Mouse (Mus musculus) urinary bladder, postnatal 10 days (tissue): ENCODE measurements around the gene Erh.

Source experiments
- DNase-seq: peaks from one replicate; pipeline ENCODE4 v3.0.0; 2022; ENCODE audit warnings: low spot score

The Erh gene

DNA sequence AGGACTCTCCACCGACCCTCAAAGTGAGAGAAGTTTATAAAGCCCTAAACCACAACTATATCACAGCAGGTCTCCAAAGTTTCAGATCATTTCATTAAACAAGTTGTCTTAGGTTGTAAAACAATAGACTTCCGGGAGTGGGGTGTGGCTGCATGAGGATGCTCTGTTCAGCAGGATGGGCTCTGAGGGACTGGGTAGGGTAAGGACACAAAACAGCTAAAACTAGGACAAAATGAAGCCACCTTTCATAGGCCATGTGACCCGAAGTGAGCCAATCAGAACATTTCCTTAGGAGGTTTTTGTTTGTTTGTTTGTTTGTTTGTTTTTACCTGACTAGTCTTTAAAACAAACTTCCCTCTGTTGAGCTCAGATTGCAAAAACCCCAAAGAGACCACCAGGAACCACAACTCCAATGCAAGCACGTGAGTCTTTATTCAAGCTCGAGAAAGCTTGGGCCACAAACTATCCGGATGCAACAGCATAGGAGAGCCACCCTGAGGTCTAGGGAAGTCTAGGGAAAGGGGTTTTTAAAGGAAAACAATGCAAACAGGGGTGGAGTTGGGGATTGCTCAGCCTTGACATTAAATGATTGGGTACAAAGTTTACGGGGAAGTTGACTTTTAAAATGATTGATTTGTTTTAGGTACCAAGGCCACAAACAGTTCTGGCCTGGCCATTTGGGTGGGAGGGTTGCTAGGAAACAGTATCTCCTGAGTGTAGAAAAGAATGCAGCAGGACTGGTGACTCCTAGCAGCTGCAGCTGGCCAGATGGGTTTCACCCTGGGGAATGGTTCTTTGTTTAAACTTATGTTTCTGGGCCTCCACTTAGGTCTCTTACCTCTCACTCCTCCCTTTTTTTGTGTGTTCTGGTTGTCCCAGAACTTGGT, 28.5 kb downstream of the Erh start:
- no peak for DNase-seq

GRCm38 (mm10) chr12:80612113-80612791, 31.9 kb downstream of the Erh start:
- no peak for DNase-seq

GRCm38 (mm10) chr12:80609928-80610327, 34.2 kb downstream of the Erh start:
- DNase-seq = no peak

GRCm38 (mm10) chr12:80608576-80608975, 35.6 kb downstream of the Erh start:
- DNase-seq = no peak

DNA sequence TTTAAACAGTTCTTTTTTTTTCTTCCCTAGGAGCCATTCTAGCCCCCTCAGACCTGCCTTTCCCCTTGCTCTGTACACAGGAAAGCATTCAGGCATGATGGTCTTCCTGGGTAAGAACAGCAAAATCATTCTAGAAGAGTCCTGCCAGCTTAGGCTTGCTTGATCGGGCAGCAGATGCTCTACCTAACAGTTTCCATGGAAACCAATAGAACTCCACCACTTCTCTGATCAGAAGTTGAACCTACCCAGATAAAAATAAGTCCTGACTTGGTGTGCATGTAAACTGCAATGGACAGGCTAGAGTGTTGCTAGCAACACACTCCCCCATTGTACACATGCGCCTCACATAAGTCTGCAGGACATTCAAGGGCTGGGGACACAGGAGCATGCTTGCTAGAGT, 39.9 kb downstream of the Erh start:
- no peak for DNase-seq

DNA sequence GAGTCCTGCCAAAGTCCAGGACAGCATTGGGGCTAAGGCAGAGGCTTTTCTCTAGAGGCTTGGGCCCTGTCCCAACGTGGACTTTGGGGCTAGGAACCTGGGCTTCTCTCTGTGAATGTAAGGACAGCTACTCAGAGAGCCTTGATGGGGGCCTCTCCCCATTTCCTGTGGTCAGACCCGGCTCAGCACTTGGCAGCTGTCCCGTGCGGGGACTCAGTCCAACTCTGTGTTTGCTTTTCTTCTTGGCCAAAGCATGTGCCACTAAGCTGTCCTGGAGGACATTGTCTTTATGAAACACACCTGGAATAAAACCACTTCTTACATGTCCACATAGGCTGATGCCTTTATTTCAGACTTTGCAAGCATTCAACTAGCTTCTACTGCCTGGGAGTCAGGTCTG, 40.6 kb downstream of the Erh start:
- DNase-seq = no peak

DNA sequence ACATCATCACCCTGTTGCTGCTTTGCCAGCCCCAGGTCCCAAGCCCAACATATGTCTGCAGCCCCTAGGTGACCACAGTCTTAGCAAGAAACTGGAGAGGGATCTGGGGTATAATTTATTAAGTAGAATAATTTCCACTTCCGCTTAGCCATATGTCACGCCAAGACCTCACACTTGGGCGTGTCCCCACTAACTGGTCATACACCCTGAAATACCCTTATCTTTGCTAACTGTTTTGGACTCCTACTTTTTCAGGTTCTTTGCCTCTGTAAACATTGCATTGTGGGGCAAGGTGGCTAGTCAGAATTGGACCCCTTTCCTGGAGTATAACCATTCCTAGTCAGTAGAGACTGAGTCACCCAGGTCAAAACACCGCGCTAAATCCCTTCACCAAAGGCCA, 41.7 kb downstream of the Erh start:
- no peak for DNase-seq

DNA sequence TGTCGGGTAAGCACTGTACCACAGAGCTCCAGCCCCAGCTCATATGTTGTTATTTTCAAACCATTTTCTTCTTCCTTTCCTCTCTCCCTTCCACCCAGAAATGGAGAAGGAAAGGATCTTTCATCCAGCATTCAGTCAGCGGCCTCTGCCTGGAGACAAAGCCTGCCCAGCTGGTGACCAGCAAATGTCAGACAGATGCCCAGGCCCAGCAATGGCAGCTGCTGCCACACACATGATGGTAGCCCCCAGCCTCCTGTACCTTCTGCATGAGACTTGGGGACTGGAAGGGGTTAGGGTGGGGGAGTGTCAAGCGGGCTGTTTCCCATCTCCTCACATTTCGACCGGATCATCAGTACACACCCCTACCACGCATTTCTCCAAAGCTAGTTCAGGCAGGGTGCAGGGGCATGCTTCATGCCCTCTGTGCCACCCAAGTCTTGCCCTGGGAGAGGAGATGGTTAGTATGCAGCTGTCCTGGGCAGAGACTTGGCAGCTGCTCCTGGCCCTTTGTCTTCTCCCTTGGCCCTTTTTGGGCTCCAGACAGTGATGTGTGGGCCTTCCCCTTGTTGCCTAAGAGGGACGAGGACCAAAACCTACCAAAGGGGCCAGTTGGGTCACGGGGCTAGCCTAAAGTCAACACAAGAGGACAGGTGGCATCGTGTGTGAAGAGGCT, 42.4 kb downstream of the Erh start:
- no peak for DNase-seq

DNA sequence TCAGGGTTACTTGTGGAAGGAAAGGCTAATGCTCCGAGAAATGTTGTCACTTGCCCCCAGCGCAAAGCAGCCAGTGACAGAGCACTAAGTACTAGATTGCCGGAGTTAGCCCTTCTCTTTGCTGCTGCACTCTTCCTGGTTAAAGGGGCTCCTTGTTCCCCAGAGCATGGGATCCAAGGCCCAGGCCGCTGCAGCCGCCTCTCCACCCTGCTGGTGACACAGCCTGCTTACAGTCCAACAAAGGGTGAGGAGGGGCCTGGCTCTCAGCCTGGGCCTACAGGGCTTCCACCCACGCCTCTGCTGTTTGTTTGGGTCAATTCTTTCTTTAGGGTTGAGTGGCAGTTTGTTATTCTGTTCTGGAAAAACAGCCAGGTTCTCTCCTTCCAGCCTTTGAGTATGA, 45.4 kb downstream of the Erh start:
- DNase-seq = no peak

DNA sequence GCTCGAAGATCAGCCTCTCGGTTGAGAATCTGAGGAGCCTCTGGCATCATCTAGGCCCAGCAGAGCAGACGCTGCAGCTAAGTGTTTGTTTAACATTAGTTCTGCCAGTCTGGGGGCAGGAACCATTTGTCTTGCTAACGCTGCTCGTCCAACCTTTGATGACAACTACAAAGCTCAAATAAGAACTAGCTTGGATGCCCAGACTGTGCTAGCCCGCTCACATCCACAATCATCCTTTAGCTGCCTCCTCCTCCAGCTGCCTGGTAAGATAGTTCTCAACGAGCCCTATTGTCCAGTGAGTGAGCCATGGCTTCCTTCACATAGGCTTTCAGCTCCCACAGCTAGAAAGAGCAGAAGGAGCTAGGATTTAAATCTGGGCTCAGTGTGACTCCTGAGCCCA, 45.9 kb downstream of the Erh start:
- DNase-seq = no peak

- no peak for DNase-seq
These were observed 48.2 kb downstream of the Erh start for GRCm38 (mm10) chr12:80595968-80596367.

DNA sequence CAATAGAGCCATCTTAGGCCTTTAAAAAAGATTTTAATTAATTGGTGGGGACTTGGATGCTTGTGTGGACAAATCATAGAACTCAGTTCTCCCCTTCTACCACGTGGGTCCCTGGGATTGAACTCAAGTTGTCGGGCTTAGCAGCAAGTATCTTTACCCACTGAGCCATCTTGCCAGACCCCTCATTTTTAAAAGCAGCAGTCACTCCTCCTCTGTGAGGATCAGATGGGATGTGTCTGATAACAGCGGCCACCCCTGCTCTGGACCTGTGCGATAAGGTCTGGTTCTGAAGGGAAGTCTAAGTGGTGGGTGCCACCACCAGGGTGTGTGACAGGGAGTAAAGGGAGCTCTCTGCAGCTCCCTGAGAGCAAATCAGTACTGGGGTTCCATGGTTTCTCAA, 48.6 kb downstream of the Erh start:
- DNase-seq = no peak

DNA sequence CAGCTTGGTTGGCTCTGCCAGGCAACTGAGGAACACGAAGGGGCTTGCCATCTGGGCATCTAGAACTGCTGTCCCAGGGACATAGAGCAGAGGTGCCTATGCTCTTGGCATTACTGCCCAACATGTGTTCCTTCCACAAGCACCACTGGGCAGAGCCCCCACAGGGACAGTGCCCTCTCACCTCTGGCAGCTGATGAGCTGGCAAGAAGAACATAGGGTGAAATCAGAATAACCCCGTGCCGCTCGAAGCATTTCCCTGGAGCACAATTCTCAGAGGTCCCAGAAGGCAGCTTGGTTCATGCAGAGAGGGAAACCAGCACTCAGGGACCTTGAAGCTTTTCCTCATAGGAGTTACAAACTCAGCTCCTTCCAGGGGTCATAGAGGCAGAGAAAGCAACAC, 49.4 kb downstream of the Erh start:
- no peak for DNase-seq

DNA sequence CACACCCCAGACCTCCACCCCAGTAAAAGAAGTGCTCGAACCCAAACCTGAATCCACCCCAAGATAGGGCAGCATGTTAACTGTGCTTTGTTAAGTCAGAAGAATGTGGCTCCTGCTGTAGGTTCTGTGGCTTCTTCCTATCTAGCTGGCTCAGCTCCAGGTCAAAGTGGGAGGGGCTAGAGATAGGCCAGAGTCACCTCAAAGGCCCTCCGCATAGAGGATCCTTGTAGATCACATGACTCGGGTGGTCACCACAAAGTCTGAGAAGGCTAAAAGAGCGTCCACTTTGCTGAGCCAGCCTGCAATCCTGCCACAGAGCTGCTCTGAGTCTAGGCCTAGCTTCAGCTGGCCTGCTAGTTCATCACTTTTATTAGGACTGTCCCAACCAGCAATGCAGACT, 50.0 kb downstream of the Erh start:
- DNase-seq = no peak

DNA sequence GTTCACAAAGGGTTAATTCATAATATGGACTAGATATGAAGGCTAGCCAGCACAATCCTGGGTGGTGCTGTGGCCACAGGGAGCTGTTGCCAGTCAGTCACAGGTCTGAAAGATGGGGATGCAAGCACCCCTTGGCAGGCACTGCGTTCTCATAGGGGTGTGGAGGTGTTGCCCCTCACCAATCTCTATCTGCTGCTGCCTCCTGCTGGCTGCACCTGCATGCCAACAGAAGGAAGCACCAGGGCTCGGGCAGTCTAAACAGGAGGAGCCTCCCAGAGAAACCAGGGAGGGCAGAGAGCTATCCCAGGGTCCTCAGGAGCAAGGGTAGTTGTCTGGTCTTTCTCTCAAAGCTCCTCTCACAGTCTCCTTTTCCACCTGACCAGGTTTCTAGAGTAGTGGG, 59.2 kb downstream of the Erh start:
- DNase-seq = no peak
